Comparison of ENCODE assay signal across 8 mouse cellular contexts in the genomic region with DNA sequence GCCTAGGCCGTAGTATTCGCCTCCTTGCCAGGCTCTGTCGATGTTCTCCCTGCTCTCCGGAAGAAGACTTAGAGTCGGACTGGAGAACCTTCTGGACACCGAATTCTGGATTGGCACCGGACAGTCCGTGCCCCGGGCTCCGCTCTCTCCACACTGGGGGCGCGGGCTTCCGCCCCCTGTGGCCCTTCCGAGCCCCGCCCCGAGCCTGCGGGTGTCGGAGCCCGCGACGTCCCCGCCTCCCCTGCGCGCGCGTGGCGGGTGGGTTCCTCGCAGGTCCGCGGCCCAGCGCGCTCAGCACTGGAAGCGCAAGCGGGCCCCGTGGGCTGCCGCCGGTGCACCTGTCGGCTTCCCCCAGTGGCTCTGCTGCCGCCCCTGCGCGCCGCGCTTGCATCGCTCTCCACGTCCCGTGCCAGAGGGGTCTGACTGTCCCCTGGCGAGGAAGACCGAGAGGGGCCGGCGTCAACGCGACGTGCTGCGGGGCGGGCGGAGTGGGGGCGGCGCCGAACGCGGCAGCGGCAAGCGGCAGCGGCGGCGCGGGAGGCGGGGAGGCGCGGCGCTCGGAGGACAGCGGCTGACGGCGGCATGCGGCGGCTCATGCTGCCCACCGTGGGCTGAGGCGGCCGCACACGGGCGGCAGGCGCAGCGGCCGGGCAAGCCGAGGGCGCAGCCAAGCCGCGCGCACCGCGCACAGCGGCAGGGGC. TPM values are rescaled to one million over a fixed set of nuclear protein-coding genes. Genes with fewer than 3 reads are reported as not detected.
A peak's percentile ranks its signal among the peaks of the same experiment; 100 is the strongest.
DNase-seq lines count a peak whose midpoint lies in the region; ATAC-seq lines count a peak whose summit lies in the region.

No protein-coding gene starts in this region.

- no peaks in the 10 kb centered on the region for H3K9me3 ChIP-seq in kidney, embryonic 16.5 days (ENCODE audit: low read length)
- no peaks in the 10 kb centered on the region for H3K9me3 ChIP-seq in liver, embryonic 12.5 days (replicated peaks)

- peaks cover 10% of the 10 kb centered on the region; the same call in 1 of the 2 replicates for H3K36me3 ChIP-seq in kidney, embryonic 16.5 days (ENCODE audit: insufficient read depth, low read length)
- H3K36me3 ChIP-seq in liver, embryonic 12.5 days, result peaks cover 13% of the 10 kb centered on the region; the same call in 1 of the 2 replicates

- H3K9ac ChIP-seq in kidney, embryonic 16.5 days (replicated peaks; ENCODE audit: low read length), result peak overlapping the region; percentile 63
- peak overlapping the region; percentile 49 for H3K9ac ChIP-seq in liver, embryonic 12.5 days

- H3K4me3 ChIP-seq in kidney, embryonic 16.5 days (ENCODE audit: low read length), result peak overlapping the region; percentile 73
- H3K4me3 ChIP-seq in liver, embryonic 12.5 days, result peak overlapping the region; percentile 64

- H3K27me3 ChIP-seq in kidney, embryonic 16.5 days (ENCODE audit: insufficient read depth, low read length), result peaks cover 12% of the 10 kb centered on the region
- H3K27me3 ChIP-seq in liver, embryonic 12.5 days (replicated peaks), result peaks cover 58% of the 10 kb centered on the region

- ATAC-seq in kidney, embryonic 16.5 days (ENCODE audit: low FRiP score, low TSS enrichment), result peak; percentile 66
- ATAC-seq in liver, embryonic 12.5 days, result 0 out of 2 replicates have a peak, but pooled peaks have one; percentile 2

- H3K4me2 ChIP-seq in kidney, embryonic 16.5 days (replicated peaks; ENCODE audit: low read depth, low read length), result peak overlapping the region; percentile 100
- H3K4me2 ChIP-seq in liver, embryonic 12.5 days, result peak overlapping the region; percentile 92

- peaks cover 20% of the 10 kb centered on the region for H3K4me1 ChIP-seq in kidney, embryonic 16.5 days (ENCODE audit: insufficient read depth, low read length)
- H3K4me1 ChIP-seq in liver, embryonic 12.5 days, result peaks cover 21% of the 10 kb centered on the region

- DNase-seq in ovary, adult 18-20 months (ENCODE audit: low spot score), result peak; percentile 16
- DNase-seq in ovary, postnatal 10 days (ENCODE audit: low spot score), result no peak
- DNase-seq in cerebellum, postnatal 10 days, result peak; percentile 77
- peak; percentile 16 for DNase-seq in gastrocnemius, postnatal 25 days
- peak; percentile 21 for DNase-seq in ovary, postnatal 14 days (ENCODE audit: low spot score)
- DNase-seq in urinary bladder, postnatal 14 days (ENCODE audit: low spot score), result peak; percentile 24

- 1% methylated on average over 80 of the region's 93 CpGs for WGBS in kidney, embryonic 16.5 days
- 2% methylated on average over 90 of the region's 93 CpGs for WGBS in liver, embryonic 12.5 days (ENCODE audit: insufficient replicate concordance)

- H3K27ac ChIP-seq in kidney, embryonic 16.5 days (ENCODE audit: low read length), result no peak overlapping the region
- H3K27ac ChIP-seq in liver, embryonic 12.5 days, result no peak overlapping the region

RNA-seq across cellular contexts. Expression of gene Cspg5, which starts 1.5 kb away (rescaled TPM):
- under 1 TPM; 0.19 to 0.31 TPM for total RNA-seq in gastrocnemius, postnatal 25 days (2021)
- 1.7 and 2.5 TPM in 2 replicates for polyA plus RNA-seq in kidney, embryonic 16.5 days (2015; fragmentation: Nextera tagmentation; extraction: Ambion mirVana)
- 0.19 and 0.31 TPM in 2 replicates for polyA plus RNA-seq in liver, embryonic 12.5 days (2016; fragmentation: Nextera tagmentation; extraction: Ambion mirVana)

RNA-seq across cellular contexts. Expression of gene Elp6, which starts 59.9 kb away (rescaled TPM):
- 1 to 10 TPM; 2.4 to 2.6 TPM for total RNA-seq in gastrocnemius, postnatal 25 days (2021)
- polyA plus RNA-seq in kidney, embryonic 16.5 days (2015; fragmentation: Nextera tagmentation; extraction: Ambion mirVana), result 29.6 and 32.4 TPM in 2 replicates
- 14.1 and 16.5 TPM in 2 replicates for polyA plus RNA-seq in liver, embryonic 12.5 days (2016; fragmentation: Nextera tagmentation; extraction: Ambion mirVana)
